Mouse (Mus musculus): ENCODE measurements at regions not wholly inside any gene's neighbourhood (a gene's known extent, or its start where the extent isn't known, plus 50 kb on each side); places are given as distances from the start of the nearest gene placed in this dataset.

DNA sequence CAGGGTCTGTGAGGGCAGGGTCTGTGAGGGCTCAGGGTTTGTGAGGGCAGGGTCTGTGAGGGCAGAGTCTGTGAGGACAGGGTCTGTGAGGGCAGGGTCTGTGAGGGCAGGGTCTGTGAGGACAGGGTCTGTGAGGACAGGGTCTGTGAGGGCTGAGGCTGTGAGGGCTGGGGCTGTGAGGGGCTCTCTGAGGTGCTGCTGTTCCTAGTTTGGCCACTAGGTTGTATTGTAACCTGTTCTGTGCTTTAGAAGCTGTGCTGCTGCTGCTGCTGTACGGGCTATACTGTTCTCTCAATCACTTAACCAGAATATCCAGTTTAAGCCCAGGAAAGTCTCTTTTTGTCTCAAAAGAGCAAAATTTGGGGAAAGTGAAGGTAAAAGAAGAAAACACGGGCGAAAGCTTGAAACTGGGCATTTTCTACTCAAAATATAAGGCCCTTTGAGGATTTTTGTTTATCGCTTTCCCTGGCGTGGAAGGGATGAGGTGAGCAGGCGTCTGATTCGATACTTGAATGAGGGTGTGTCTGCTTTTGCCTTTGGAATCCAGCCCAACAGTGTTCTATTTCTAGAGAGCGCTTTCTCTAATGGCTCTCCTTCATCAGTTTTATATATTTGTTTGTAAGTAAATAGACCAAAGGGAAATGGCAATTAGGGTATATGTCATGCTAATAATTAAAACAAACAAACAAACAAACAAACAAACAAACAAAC is 363.8 kb upstream of the Nr5a2 start:
- DNase-seq = peak; percentile 22

DNA sequence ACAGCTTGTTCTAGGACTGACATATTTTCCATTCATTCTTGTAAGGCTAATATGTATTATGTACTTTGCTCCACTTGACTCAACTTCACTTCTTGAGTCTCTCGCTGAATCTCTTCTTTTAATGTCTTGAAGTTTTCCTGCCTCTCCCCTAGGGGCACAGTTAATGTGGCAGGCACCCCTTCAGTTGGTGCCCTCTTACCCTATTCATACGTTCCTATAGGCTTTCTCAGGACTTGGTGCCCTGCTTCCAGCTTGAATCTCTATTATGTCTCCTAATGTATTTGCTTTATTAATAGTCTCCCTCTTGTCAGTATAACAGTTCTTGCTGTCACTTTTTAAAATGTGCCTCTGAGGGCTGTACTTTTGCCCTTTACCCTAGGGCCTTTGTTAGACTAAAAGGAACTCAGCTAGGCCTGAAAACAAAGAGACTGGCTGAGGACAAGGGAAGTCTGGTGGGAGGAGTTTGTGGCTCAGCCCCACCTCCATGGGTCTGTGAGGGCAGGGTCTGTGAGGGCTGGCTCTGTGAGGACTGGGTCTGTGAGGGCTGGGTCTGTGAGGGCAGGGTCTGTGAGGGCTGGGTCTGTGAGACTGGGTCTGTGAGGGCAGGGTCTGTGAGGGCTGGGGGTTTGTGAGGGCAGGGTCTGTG is 362.9 kb upstream of the Nr5a2 start:
- DNase-seq = no peak

DNA sequence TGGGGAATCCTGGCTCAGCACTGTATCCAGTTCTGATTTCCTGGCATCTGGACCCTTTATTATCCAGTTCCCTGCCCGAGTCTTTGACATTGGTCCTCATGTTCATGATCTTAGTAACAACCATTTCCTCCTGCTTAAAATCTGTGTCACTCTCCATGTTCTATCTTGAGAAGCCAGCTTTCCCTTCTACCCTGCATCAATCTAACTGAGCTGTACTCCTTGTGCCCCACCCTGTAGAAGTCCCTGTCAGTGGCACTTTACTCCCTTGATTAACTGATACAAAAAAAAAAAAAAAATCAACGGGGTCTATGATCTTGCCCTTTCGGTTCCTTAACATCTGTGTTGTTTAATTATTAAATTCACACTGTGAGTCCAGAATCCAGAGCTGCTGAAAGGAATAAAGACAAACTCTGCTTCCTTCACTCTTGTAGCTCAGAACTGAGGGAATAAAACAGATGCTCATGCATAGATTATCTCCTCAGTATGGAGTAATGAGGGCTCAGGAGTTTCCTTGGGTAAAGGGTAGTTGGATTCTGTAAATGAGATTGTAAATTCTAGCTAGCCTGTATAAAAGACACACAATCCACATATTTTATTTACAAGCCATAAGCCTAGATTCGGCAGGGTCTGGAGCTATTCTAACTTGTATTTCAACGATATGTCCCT is 342.6 kb upstream of the Nr5a2 start:
- no peak for DNase-seq

DNA sequence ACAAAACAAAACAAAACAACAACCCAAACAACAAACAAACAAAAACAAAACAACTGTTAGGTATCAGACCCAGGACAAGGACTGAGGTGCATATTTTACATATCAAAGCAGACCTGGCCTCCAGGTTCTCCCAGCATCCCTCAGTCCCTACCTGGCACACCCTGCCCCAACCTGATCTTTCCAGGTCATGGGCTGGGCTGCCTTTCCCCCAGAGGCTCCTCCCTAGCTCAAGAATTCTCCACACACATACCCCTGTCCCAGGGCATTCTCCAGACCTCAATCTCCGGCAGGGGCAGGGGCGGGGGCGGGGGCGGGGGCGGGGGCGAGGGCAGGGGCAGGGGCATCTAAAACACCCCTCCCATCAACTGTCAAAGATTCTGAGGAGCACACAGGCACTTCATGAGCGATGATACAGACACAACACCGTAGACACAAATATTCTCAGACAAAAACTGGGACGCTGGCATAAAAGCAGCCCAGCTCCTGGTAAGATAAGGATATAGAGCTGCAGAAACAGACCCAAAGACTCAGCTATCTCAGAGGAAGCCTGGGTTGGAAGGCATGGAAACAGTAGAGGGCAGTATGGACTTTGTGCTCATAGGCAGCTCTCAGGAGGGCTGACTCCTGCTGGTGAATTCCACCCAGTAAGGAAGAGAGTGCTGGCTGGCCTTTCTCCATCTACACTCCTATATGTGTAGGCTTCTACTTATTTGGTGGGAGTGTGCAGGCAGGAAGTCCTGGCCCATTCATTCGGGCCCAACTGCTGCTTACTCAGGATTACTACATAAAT is 337.7 kb upstream of the Nr5a2 start:
- DNase-seq = no peak

DNA sequence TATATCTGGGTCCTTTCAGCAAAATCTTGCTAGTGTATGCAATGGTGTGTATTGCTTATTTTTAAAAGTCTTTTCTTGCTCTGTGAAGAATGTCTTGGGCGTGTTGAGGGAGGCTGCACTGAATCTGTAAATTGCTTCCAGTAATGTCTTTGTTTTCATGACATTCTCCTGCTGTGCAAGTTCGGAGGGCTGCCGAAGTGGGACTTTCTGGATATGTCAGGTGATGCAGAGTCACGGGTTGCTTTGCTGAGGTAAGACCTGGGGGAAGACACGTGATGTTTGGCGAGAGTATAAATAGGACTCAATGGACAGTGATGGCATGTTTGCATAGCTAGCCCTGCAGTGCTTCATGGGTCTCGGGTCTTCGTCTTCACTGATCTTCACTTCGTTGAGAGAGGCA is 329.2 kb upstream of the Nr5a2 start:
- no peak for DNase-seq

DNA sequence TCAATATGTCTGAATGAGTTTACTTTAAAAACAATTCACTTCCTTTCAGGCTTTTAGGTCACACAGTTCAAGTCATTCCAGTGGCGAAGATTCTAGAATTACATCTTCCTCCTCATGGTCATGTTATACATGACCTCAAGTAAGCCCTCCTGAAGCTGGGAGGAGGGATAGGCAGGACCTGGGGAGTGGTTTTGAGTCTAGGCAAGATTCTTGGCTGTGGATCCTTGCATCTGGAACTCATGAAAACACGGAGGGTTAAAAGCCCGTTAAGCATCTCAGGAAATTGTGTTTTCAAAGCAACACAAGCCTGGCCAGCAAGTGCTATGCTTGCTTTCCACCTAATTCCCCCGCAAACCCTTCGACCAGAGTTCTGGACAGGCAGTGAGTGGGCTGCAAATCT is 323.0 kb upstream of the Nr5a2 start:
- no peak for DNase-seq

DNA sequence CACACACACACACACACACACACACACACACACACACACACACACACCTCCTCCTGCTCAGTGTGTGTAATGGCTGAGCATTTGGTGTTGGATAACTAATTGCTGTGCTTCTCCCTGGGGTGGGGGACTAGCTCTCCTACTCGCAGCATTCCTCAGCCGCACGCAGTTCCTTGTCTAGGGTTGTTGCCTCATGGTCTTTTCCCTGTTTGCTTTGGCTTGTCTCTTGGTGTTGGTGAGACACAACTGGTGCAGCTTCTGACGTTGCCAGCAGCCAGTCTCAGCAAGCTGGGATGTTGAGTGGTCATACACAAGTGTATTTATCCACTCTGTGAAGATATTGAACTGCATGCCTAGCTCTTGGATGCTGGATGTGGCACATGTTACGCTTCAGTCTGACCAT is 322.2 kb upstream of the Nr5a2 start:
- DNase-seq = no peak

DNA sequence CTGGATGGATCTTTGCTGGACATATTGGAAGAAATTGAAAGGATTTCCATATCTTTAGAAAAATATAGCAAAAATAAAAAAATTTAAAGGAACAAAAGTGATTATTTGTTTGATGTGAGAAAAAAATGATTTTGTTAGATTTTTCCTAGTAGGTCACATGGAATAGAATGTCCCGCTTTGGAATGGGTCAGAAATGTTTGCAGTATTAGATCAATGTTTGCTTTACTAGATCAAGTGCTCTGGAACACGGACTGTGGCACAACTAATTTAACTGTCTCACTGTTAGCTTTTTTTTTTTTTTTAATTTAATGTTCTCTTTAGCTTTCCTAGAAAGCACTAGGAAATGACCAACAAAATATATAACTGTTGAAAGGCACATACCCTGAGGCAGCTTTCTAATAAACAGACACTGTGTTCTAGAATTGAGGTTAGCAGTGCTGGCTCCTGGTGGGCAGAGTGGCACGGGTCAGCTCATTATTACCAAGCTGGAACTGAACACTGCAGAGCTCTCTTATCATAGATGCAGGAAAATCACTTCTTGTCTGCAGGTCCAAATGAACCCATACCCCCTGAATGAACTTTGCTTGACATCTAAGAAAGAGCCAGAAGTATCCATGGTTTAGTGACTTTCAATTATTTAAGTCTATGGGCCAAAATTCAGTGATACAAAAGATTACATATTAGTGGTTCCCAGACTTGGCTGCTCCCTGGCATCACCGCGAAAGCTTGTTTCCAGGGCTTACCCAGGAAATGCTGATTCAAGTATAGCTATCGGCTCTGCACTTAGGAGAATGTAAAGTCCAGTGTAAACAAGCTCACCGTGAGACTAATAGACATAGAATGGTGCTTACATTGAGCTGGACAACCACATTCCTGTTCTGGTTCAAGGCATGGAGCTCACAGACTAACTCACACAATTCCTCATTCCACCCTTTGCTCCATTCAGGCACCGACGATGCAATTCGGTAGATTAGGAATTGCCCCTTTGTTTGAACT is 320.4 kb upstream of the Nr5a2 start:
- DNase-seq = no peak

DNA sequence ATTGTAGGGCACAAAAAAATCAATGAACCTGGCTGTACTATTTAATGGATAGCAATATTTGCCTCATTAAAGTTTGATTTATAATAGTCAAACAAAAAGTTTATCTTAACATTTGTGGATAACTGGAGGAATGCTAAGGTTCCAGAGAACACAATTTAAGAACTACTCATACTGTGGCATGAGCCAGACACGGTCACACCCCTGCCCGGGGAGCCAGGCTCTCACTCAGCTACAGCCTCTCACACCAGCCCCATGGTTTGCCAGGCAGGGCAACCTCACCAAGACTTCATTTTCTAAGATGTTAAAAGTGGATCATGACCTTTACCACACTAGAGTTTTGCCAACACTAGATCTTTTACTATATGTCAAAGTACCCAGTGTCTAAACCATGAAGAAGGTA is 319.7 kb upstream of the Nr5a2 start:
- DNase-seq = no peak

DNA sequence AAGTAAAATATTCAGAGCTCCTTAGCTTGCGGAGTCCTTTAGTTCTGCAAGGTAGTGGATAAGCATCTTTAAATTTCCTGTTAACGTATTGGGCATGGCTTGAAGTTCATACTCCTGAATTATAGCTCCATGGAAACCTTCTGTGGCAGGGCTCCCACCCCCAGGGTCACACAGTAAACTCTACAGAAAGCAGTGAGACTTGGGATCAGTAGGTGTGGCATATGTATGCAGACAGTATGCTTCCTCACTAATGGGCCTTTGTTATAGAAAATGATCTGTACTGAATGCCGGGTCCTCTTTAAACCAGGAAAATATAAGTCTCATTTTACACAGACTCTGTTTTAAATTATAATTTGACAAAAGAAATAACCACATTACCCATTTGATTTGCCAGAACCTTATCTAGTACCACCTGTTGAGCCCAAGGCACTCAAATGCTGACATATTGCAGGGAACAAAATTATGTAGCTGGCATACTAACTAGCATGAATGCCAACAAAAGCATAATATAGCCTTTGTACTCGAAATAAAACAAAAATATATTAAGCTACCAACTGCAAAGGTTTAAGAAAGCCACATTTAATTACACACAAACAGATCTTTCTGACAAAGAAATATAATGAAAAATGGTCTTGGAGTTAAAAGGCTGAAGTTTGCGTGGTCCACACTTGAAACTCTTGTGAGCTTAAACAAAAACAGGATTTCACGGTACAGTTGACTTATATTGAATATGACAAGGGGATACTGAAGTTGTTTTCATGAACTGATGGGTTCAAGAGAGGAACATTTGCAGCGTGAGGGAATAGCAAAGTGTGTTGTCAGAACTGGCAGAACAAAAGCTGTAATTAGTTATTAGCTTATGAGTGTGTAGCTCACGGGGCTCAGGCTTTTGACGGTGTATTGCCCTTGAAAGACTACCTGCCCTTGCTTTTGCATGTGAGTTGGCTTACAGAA is 310.7 kb upstream of the Nr5a2 start:
- no peak for DNase-seq

DNA sequence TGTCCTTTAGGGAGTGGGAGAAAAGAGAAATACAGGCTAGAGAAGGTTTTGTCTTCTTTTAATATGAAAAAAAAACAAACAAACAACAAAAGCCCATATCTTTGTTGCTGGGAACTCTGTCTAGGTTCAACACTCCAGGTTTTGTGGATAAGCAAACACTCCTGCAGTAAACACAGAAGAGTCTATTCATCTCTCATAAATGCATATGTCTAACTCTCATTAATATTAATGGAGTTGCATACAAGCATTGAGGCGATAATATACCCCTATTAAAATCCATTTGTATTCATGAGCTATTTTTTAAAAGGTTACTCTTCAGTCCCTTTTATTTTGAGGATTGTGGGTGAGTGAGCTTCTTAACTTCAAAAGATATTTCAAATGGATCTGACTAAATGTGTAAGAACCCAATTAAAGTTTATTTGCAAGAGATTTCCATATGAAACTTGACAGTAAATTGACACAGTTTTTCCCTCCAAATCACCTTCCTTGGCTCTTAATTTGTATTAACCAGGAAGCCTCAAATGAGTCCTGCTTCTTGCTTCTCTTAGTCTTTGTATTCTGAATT is 302.6 kb upstream of the Nr5a2 start:
- no peak for DNase-seq

DNA sequence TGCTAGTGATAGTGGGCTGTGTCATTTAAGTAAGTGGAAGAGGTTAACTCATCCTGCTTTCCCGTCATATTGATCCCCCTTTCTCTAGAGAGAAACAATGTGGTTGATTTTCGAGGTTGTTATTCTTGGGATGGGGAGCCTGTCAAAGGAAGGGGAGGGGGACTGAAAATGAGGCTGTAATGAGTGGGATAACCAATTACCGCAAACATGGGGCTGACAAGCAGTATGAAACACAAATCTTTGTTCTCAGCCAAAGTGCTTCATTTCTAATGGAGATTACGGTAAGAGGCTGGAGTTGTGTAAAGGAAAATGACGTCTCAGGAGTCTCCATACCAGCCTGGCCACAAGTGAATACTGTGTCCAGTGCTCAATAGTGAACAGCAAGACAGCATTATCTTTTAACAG is 301.9 kb upstream of the Nr5a2 start:
- DNase-seq = no peak

DNA sequence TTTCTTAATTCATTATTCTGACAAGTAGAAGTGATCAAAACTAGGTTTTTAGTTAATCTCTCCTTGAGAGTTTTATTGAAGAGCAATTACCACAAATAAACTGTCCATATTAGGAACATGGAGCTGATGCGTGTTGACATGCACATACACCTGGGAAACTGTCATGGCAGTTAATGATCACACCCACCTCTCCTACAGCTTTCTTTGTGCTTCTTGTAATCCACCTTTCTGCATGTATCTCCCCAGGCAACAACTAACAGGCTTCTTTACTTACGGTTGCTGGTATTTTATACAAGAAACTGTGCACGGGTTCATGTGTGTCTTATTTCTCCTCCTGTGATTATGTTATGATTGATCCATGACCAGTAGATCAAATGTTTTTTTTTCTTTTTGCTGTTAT is 296.0 kb upstream of the Nr5a2 start:
- DNase-seq = no peak

DNA sequence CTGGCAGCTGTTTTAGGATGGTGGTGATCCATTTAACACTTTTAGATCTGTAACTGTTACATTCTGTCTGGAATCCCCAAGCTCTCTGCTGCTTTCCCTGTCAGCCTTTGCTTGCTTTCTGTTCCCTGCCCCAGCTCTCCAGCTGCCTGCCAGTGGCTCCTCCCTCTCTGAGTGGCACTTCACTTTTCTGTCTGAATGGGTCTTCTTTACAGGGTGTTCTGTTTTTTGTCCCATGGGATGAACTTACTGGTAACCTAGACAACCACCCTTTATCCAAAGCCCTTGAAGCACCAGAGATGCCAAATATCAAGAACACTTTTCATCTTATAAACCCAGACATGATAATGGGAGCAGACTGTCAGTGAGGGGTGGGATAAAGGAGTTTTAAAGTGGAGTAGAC is 294.8 kb upstream of the Nr5a2 start:
- no peak for DNase-seq

DNA sequence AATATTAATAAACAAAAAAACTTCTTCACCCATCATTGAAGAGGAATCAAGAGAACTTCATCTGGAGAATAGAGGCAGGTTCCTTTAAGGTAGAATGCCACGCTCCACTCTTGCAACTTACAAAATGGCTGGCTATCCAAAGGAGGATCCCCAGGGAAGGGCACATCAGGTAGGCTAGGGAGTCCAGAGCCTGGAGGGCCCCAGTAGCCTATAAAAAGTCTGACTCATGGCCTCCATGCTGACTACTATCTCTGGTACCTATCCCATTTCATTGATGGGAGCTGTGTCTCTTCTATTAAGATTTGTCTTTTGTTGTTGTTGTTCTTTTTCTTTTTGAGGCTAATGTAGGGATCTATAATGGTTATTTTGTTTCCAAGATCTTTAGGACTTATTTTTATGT is 294.4 kb upstream of the Nr5a2 start:
- no peak for DNase-seq

DNA sequence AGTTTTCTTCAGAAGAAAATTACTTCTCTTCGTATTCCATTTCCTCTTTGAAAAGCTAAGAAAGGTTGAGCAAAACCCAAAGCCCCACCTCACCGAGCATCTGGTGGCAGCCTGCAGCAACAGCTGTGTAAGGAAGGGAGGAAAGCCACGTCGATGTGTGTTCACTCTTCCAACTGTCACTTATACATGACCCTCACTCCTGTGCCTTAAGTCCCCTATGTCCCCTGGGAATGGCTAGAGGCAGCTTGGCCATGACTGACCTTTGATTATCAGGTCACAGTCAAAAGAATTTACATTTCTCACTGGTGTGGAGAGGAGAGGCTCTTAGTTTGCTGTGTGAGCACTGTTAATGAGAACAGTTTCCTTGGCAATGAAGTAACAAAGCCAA is 266.8 kb upstream of the Nr5a2 start:
- DNase-seq = no peak

DNA sequence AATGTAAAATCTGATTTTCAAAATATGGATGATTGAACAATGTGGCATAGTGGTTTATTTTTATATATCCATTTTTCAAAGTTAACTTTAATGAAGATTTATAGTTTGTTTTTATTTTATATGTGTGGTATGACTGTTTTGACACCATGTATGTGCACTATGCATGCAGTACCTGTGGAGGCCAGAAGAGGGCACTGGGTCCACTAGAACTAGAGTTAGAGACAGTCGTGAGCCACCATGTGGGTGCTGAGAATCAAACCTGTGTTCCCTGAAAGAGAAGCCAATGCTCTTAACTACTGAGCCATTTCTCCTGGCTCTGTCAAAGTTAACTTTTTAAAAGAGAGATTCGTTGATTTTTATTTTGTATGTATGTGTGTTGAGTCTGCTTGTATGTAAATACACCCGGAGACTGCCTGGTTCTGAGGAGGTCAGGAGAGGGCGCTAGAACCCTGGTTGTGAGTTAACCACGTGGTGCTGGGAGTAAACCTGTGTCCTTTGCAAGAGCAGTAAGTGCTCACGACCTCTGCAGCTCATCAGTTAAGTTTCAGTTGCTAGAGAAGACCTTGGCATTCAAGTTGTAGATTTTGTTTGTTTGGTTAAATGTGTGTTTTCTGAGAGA is 266.3 kb upstream of the Nr5a2 start:
- DNase-seq = peak; percentile 11

DNA sequence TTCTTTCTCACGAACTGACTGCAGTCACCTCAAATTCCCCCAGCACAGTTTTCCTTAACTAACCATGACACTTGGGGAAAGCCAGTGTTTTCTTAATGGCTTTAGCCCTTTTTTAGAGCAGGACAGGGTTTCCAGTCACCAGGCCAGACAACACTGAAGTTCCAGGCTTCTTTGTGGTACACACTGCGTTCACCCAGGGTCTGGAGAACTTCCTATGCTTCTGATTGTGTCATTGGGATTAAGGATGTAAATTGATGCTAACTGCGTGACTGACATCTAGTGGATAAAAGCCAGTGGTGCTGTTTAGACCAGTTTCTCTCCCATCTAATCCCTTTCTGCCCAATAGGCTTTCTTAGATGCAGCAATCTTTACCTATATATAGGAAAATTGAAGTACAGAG is 265.2 kb upstream of the Nr5a2 start:
- DNase-seq = no peak

DNA sequence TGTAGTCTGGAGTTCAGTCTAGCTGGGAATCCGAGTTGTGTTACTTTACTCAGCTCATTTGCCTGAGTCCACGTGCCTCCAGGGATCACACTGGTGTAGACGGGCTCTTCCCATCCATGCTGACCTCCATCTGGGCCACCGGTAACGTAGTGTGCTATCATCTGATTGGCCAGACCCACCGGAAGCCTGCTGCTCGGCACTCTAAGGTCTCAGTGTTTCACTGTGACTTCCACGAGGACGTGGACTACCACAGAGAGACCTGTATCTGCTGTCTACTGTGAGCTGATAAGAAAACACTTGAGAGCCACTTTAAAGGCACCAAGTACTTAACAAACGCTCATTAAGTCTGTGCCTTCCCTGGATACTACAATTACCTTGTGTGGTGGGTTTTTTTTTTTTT is 262.8 kb upstream of the Nr5a2 start:
- no peak for DNase-seq

Data from gastrocnemius, postnatal 10 days (tissue).